Mouse (Mus musculus): ENCODE measurements around the gene Galnt2. TPM values are rescaled to one million over a fixed set of nuclear protein-coding genes. Genes with fewer than 3 reads are reported as not detected.

Galnt2 gene
- polyA plus RNA-seq, 1 experiment = 59.4 TPM

DNA sequence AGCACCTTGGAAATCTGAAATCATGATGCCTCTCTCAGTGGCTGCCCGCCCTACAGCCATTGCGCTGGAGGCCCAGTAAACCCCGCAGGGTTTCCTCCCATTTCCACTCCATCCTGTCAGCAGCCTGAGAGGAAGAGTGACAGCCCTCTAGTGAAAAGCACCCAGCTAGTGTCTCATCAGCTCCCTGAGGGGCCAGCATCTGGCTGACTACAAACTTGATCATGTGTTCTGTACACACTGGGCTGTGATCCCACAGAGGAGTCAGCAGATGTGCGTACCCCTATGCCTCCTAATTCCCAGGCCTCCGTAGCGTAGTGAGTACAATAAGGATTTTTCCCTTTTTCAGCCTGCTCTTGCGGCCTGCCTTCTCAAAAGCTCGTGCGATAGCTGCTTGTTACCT is 25.6 kb downstream of the Galnt2 start:
- peak overlapping the region; percentile 51 for H3K4me2 ChIP-seq (ENCODE audit: low read depth)
- peaks cover 42% of the 10 kb centered on the region for H3K79me2 ChIP-seq (ENCODE audit: control insufficient read depth, insufficient read depth)
- no peaks in the 10 kb centered on the region for H3K36me3 ChIP-seq (ENCODE audit: control insufficient read depth, insufficient read depth)
- H3K27me3 ChIP-seq (ENCODE audit: control insufficient read depth, insufficient read depth, insufficient read length) = no peaks in the 10 kb centered on the region
- no peak overlapping the region for H3K4me3 ChIP-seq
- peak; percentile 17 for TF ChIP-seq USF1 (IDR thresholded peaks at IDR 0.05; ENCODE audit: low read depth)
- no peak for TF ChIP-seq TCF12 (IDR thresholded peaks at IDR 0.05; ENCODE audit: insufficient read depth, poor library complexity, severe bottlenecking)
- H3ac ChIP-seq (ENCODE audit: control insufficient read depth, insufficient read length) = no peak overlapping the region

- H3K27me3 ChIP-seq (ENCODE audit: control insufficient read depth, insufficient read depth, insufficient read length) = no peaks in the 10 kb centered on the region
- H3K4me2 ChIP-seq (ENCODE audit: low read depth) = peak overlapping the region; percentile 51
Observed at GRCm38 (mm10) chr8:124257363-124257762, 26.2 kb downstream of the Galnt2 start.

DNA sequence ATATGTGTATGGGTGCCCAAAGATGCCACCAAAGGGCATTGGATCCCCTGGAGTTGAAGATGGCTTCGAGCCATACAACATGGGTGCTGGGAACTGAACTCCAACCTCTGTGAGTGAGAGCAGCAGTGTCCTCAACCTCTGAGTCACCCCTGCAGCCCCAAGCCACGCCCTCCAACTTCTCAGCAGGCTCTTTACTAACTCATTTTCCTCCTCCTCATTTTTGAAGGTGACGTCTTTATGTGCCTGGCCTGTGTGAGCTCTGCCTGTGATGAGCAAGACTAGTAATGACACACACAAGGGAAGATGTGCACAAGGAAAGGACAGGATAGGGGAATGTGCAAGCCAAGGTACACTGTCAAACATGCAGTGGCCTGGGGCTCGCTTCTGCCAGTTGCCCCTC is 28.0 kb downstream of the Galnt2 start:
- Histone ChIP-seq H3ac (ENCODE audit: control insufficient read depth, insufficient read length) (no peak overlapping the region), H3K36me3 (ENCODE audit: control insufficient read depth, insufficient read depth) (no peaks in the 10 kb centered on the region), H3K79me2 (ENCODE audit: control insufficient read depth, insufficient read depth) (peaks cover 39% of the 10 kb centered on the region), H3K4me2 (ENCODE audit: low read depth) (no peak overlapping the region), H3K4me3 (no peak overlapping the region), H3K27me3 (ENCODE audit: control insufficient read depth, insufficient read depth, insufficient read length) (no peaks in the 10 kb centered on the region)
- TF ChIP-seq E2F4 (IDR thresholded peaks at IDR 0.05; ENCODE audit: insufficient read depth) (no peak), TCF3 (IDR thresholded peaks at IDR 0.05; ENCODE audit: insufficient read length, low read depth) (no peak), MAX (IDR thresholded peaks at IDR 0.05; ENCODE audit: low read depth) (no peak), TCF12 (IDR thresholded peaks at IDR 0.05; ENCODE audit: insufficient read depth, poor library complexity, severe bottlenecking) (no peak), POLR2AphosphoS2 (IDR thresholded peaks at IDR 0.05; ENCODE audit: insufficient read length, low read depth) (no peak)

More at GRCm38 (mm10) chr8:124257363-124257762, 26.2 kb downstream of the Galnt2 start:
- Histone ChIP-seq H3K79me2 (ENCODE audit: control insufficient read depth, insufficient read depth) (peaks cover 42% of the 10 kb centered on the region), H3K4me3 (no peak overlapping the region), H3ac (ENCODE audit: control insufficient read depth, insufficient read length) (no peak overlapping the region), H3K36me3 (ENCODE audit: control insufficient read depth, insufficient read depth) (no peaks in the 10 kb centered on the region)
- TF ChIP-seq TCF12 (IDR thresholded peaks at IDR 0.05; ENCODE audit: insufficient read depth, poor library complexity, severe bottlenecking) = peak; percentile 20
- TF ChIP-seq MYOD1 (IDR thresholded peaks at IDR 0.05; ENCODE audit: control insufficient read depth in 1 of 3, insufficient read length in 2 of 3, low read depth in 2 of 3) = peak in 2 of 3 experiments; percentile 43 to 63
- TF ChIP-seq MAX (IDR thresholded peaks at IDR 0.05; ENCODE audit: low read depth) = no peak

GRCm38 (mm10) chr8:124259925-124260324 is 28.7 kb downstream of the Galnt2 start:
- no peak overlapping the region for H3ac ChIP-seq (ENCODE audit: control insufficient read depth, insufficient read length)
- H3K4me3 ChIP-seq = no peak overlapping the region
- H3K4me2 ChIP-seq (ENCODE audit: low read depth) = no peak overlapping the region
- peaks cover 41% of the 10 kb centered on the region for H3K79me2 ChIP-seq (ENCODE audit: control insufficient read depth, insufficient read depth)
- TF ChIP-seq E2F4 (IDR thresholded peaks at IDR 0.05; ENCODE audit: insufficient read depth) = no peak
- TF ChIP-seq MYOD1 (IDR thresholded peaks at IDR 0.05; ENCODE audit: control insufficient read depth in 1 of 3, insufficient read length in 2 of 3, low read depth in 2 of 3) = peak in 1 of 3 experiments; percentile 8
- TF ChIP-seq SRF (IDR thresholded peaks at IDR 0.05; ENCODE audit: control insufficient read depth, insufficient read length, low read depth) = no peak
- no peak for TF ChIP-seq MYOG (IDR thresholded peaks at IDR 0.05; ENCODE audit: control insufficient read depth in 1 of 3, insufficient read depth in 1 of 3, insufficient read length in 2 of 3, low read depth in 2 of 3)
- no peaks in the 10 kb centered on the region for H3K27me3 ChIP-seq (ENCODE audit: control insufficient read depth, insufficient read depth, insufficient read length)
- no peaks in the 10 kb centered on the region for H3K36me3 ChIP-seq (ENCODE audit: control insufficient read depth, insufficient read depth)

GRCm38 (mm10) chr8:124260371-124260770 is 29.2 kb downstream of the Galnt2 start:
- TF ChIP-seq MYOG (IDR thresholded peaks at IDR 0.05; ENCODE audit: control insufficient read depth in 1 of 3, insufficient read depth in 1 of 3, insufficient read length in 2 of 3, low read depth in 2 of 3) = no peak
- TF ChIP-seq MAX (IDR thresholded peaks at IDR 0.05; ENCODE audit: low read depth) = no peak
- no peak for TF ChIP-seq TCF12 (IDR thresholded peaks at IDR 0.05; ENCODE audit: insufficient read depth, poor library complexity, severe bottlenecking)
- no peak for TF ChIP-seq TCF3 (IDR thresholded peaks at IDR 0.05; ENCODE audit: insufficient read length, low read depth)
- TF ChIP-seq MYOD1 (IDR thresholded peaks at IDR 0.05; ENCODE audit: control insufficient read depth in 1 of 3, insufficient read length in 2 of 3, low read depth in 2 of 3) = no peak
- TF ChIP-seq USF1 (IDR thresholded peaks at IDR 0.05; ENCODE audit: low read depth) = no peak
- no peak for TF ChIP-seq SRF (IDR thresholded peaks at IDR 0.05; ENCODE audit: control insufficient read depth, insufficient read length, low read depth)
- TF ChIP-seq POLR2A (IDR thresholded peaks at IDR 0.05; ENCODE audit: insufficient read length, low read depth) = no peak
- TF ChIP-seq POLR2AphosphoS2 (IDR thresholded peaks at IDR 0.05; ENCODE audit: insufficient read length, low read depth) = no peak
- no peak for TF ChIP-seq CEBPB (IDR thresholded peaks at IDR 0.05; ENCODE audit: insufficient read depth, poor library complexity, severe bottlenecking)
- no peak for TF ChIP-seq REST (IDR thresholded peaks at IDR 0.05; ENCODE audit: insufficient read depth, insufficient read length)
- no peak for TF ChIP-seq E2F4 (IDR thresholded peaks at IDR 0.05; ENCODE audit: insufficient read depth)
- no peak overlapping the region for H3K4me2 ChIP-seq (ENCODE audit: low read depth)
- H3K27me3 ChIP-seq (ENCODE audit: control insufficient read depth, insufficient read depth, insufficient read length) = no peaks in the 10 kb centered on the region
- no peaks in the 10 kb centered on the region for H3K36me3 ChIP-seq (ENCODE audit: control insufficient read depth, insufficient read depth)
- H3K79me2 ChIP-seq (ENCODE audit: control insufficient read depth, insufficient read depth) = peaks cover 41% of the 10 kb centered on the region
- H3K4me3 ChIP-seq = no peak overlapping the region
- H3ac ChIP-seq (ENCODE audit: control insufficient read depth, insufficient read length) = no peak overlapping the region

DNA sequence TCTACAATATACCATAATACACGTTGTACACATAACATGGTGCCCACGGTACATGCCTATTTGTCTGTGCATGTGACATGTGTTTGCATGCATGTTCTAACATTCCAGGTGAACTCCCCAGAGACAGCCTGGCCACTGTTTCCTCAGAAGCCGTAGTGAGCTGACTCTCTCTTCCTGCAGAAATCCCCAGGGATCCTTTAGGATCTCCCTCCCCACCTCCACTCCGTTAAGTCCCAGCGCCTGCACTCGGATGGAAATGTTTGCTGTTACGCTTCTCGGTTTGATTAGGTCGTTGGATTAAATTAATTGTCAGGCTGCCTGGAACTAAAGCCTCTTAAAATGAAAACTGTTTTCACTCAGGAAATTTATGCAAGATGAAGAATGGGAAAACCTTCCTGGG is 31.9 kb downstream of the Galnt2 start:
- Histone ChIP-seq H3K27me3 (ENCODE audit: control insufficient read depth, insufficient read depth, insufficient read length) (no peaks in the 10 kb centered on the region), H3K36me3 (ENCODE audit: control insufficient read depth, insufficient read depth) (no peaks in the 10 kb centered on the region), H3ac (ENCODE audit: control insufficient read depth, insufficient read length) (no peak overlapping the region), H3K4me3 (no peak overlapping the region), H3K79me2 (ENCODE audit: control insufficient read depth, insufficient read depth) (peaks cover 28% of the 10 kb centered on the region), H3K4me2 (ENCODE audit: low read depth) (no peak overlapping the region)
- TF ChIP-seq CEBPB (IDR thresholded peaks at IDR 0.05; ENCODE audit: insufficient read depth, poor library complexity, severe bottlenecking) (no peak), USF1 (IDR thresholded peaks at IDR 0.05; ENCODE audit: low read depth) (no peak), REST (IDR thresholded peaks at IDR 0.05; ENCODE audit: insufficient read depth, insufficient read length) (no peak), MYOG (IDR thresholded peaks at IDR 0.05; ENCODE audit: control insufficient read depth in 1 of 3, insufficient read depth in 1 of 3, insufficient read length in 2 of 3, low read depth in 2 of 3) (no peak), TCF12 (IDR thresholded peaks at IDR 0.05; ENCODE audit: insufficient read depth, poor library complexity, severe bottlenecking) (no peak), POLR2A (IDR thresholded peaks at IDR 0.05; ENCODE audit: insufficient read length, low read depth) (no peak), POLR2AphosphoS2 (IDR thresholded peaks at IDR 0.05; ENCODE audit: insufficient read length, low read depth) (no peak), E2F4 (IDR thresholded peaks at IDR 0.05; ENCODE audit: insufficient read depth) (no peak), MAX (IDR thresholded peaks at IDR 0.05; ENCODE audit: low read depth) (no peak), TCF3 (IDR thresholded peaks at IDR 0.05; ENCODE audit: insufficient read length, low read depth) (no peak), SRF (IDR thresholded peaks at IDR 0.05; ENCODE audit: control insufficient read depth, insufficient read length, low read depth) (no peak), MYOD1 (IDR thresholded peaks at IDR 0.05; ENCODE audit: control insufficient read depth in 1 of 3, insufficient read length in 2 of 3, low read depth in 2 of 3) (no peak)

All from myocyte (in vitro differentiated cells).